Mouse (Mus musculus): ENCODE data around the gene Abcg4.

DNA sequence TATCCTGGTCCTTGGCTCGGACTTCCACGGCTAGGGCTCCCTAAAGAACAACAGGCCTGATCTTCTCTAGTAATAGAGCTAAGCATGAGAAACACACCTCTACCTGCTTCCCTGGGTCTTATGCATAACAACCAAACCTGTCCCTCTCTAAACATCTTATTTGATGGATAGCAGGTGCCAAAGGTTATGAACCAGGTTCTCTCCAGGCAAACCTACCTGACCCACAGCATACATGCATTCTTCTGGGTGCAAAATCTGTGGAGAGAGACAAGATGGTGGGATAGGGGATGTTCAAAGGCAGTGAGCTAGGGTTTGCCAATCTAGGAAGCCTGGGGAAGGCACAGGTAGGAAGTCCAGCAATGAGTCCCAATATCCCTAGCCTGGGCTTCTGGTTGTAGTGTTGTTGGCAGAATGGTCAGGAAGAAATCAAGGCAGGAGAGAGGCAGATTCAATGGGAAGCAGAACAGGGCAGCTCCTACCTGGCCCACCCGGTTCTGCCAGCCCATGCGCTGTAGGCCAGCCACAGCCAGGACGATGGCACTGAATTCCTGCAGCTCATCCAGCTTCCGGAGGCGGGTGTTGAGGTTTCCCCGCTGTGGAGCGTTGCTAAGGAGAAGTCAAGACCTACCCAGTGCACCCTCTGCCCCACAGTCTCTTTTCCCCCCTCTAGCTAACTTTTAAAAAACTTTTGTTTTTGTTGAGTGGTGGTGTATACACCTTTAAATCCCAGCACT lies 49.2 kb upstream of the Abcg4 start:
- TF ChIP-seq ZC3H11A (IDR thresholded peaks at IDR 0.05; ENCODE audit: low read depth, low read length) (no peak), E2F4 (IDR thresholded peaks at IDR 0.05; ENCODE audit: borderline replicate concordance, low read depth, low read length) (no peak), MAFK (IDR thresholded peaks at IDR 0.05; ENCODE audit: borderline replicate concordance, low read depth, low read length) (no peak), POLR2A (IDR thresholded peaks at IDR 0.05; ENCODE audit: control insufficient read depth in 1 of 2, insufficient read depth in 1 of 2, low read depth in 1 of 2, low read length in 2 of 2, poor library complexity in 1 of 2) (peak; percentile 8 to 27; a peak in 2 of 4 replicates), CTCF (IDR thresholded peaks at IDR 0.05 in 2 of 3, conservative IDR thresholded peaks at IDR 0.05 in 1 of 3; ENCODE audit: control insufficient read depth in 1 of 3, insufficient read depth in 1 of 3, low read depth in 2 of 3, low read length in 3 of 3, poor library complexity in 1 of 3, severe bottlenecking in 1 of 3) (no peak), TCF12 (IDR thresholded peaks at IDR 0.05; ENCODE audit: low read depth, low read length) (no peak), MEF2A (IDR thresholded peaks at IDR 0.05; ENCODE audit: extremely low read depth, insufficient replicate concordance, low read depth, low read length, poor library complexity, severe bottlenecking) (no peak)

All from MEL (cell line).